Mouse (Mus musculus): Measurements from ENCODE around the gene Stx17. TPM values are rescaled to one million over a fixed set of nuclear protein-coding genes. Genes with fewer than 3 reads are reported as not detected.

The Stx17 gene
- total and polyA plus RNA-seq, 3 experiments: 6.7 to 25.1 (median 25.1) TPM

DNA sequence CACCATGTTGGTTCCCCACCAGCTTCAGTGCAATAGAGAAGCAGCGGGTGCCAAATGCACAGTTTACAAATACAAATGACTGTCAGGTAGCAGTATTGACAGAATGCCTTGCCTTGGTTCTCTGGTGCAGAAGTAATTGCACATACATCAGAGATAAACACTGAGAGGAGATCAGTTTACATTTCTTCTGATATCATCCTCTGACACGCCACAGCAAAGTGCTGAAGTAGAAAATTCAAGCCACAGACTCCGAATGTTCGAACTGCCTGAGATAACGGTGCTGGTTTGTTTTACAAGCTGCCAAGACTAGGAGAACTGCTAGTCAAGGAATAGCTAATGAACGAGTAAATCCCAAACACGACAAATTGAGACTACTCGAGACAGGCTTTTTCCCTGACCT is 73.7 kb downstream of the Stx17 start:
- Histone ChIP-seq H3K36me3 (ENCODE audit: control insufficient read depth, insufficient read depth, low read length) (no peaks in the 10 kb centered on the region; the same call in 1 of the 2 replicates), H3K27ac (no peak overlapping the region), H3K9ac (ENCODE audit: low read depth, low read length) (no peak overlapping the region), H3K27me3 (ENCODE audit: control insufficient read depth, insufficient read depth, low read length) (no peaks in the 10 kb centered on the region), H3K79me2 (replicated peaks; ENCODE audit: control insufficient read depth, insufficient read depth, low read length) (no peaks in the 10 kb centered on the region), H3K4me3 (no peak overlapping the region), H3K4me1 (ENCODE audit: control insufficient read depth, insufficient read depth, low read length) (no peaks in the 10 kb centered on the region)
- 79% methylated on average over 8 of the region's 8 CpGs for WGBS
- intact Hi-C loops (cut with DNase I): loop anchor here (10.0 kb wide), 1 partner anchor 694 kb away; no protein-coding TSS in a partner anchor
- TF ChIP-seq POLR2A (IDR thresholded peaks at IDR 0.05; ENCODE audit: insufficient read depth, low read depth, low read length) (no peak), CTCF (IDR thresholded peaks at IDR 0.05) (no peak), EP300 (IDR thresholded peaks at IDR 0.05; ENCODE audit: insufficient read depth, low read depth, low read length) (no peak)
- no peak for DNase-seq

DNA sequence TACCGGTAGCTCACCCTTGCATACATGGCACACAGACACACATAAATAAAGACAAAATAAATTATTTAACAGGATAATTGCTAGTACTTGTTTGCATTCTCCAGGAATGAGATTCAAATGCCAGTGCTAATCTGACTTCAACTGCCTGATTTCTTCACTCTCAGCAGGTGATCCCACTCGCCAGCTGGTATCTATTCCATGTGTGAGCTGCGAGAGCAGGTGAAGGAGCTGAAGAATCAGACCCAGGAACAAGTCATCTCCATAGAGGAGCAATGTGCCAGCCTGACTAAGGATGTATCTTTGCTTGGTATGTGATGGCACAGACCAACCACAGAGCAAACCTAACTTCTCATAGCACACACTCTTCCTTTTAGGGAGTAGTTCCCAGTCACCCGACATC is 78.8 kb downstream of the Stx17 start:
- Histone ChIP-seq H3K36me3 (ENCODE audit: control insufficient read depth, insufficient read depth, low read length) (no peaks in the 10 kb centered on the region), H3K4me3 (no peak overlapping the region), H3K27me3 (ENCODE audit: control insufficient read depth, insufficient read depth, low read length) (no peaks in the 10 kb centered on the region), H3K9ac (ENCODE audit: low read depth, low read length) (no peak overlapping the region), H3K79me2 (replicated peaks; ENCODE audit: control insufficient read depth, insufficient read depth, low read length) (no peaks in the 10 kb centered on the region), H3K27ac (no peak overlapping the region), H3K4me1 (ENCODE audit: control insufficient read depth, insufficient read depth, low read length) (no peaks in the 10 kb centered on the region)
- intact Hi-C loops (cut with DNase I): no loop called here
- WGBS: 93% methylated on average over 4 of the region's 4 CpGs
- no peak for TF ChIP-seq CTCF (IDR thresholded peaks at IDR 0.05)
- TF ChIP-seq EP300 (IDR thresholded peaks at IDR 0.05; ENCODE audit: insufficient read depth, low read depth, low read length): no peak
- no peak for TF ChIP-seq POLR2A (IDR thresholded peaks at IDR 0.05; ENCODE audit: insufficient read depth, low read depth, low read length)
- DNase-seq: no peak

DNA sequence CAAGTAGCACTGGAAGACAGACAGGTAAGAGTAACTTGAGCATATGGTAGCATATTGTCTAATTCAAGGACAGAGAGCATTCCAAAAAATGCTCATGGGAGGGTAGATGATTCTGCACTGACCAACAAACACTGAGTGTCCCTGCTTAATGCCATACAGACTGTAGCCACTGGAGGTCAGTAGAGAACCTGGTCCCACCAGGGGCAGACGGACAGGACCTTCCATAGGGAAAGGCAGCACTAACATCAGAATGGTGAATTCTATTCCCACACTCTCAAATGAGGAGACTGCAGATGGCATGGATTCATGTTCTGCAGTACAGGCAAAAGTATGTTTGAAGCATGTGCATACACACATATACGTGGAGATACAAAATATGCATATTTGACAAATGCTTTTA is 100.5 kb downstream of the Stx17 start:
- Histone ChIP-seq H3K27ac (no peak overlapping the region), H3K27me3 (ENCODE audit: control insufficient read depth, insufficient read depth, low read length) (no peaks in the 10 kb centered on the region), H3K79me2 (replicated peaks; ENCODE audit: control insufficient read depth, insufficient read depth, low read length) (peaks cover 3% of the 10 kb centered on the region; the same call in 1 of the 2 replicates), H3K4me1 (ENCODE audit: control insufficient read depth, insufficient read depth, low read length) (no peaks in the 10 kb centered on the region), H3K36me3 (ENCODE audit: control insufficient read depth, insufficient read depth, low read length) (no peaks in the 10 kb centered on the region; the same call in 1 of the 2 replicates), H3K4me3 (no peak overlapping the region), H3K9ac (ENCODE audit: low read depth, low read length) (no peak overlapping the region)
- WGBS: 30% methylated on average over 2 of the region's 2 CpGs
- intact Hi-C loops (cut with DNase I): loop anchor here (1.0 to 10.0 kb wide), 3 partner anchors 156 to 460 kb away; no protein-coding TSS in a partner anchor
- TF ChIP-seq EP300 (IDR thresholded peaks at IDR 0.05; ENCODE audit: insufficient read depth, low read depth, low read length) (peak; percentile 77; the same call in 1 of the 2 replicates), POLR2A (IDR thresholded peaks at IDR 0.05; ENCODE audit: insufficient read depth, low read depth, low read length) (no peak), CTCF (IDR thresholded peaks at IDR 0.05) (peak; percentile 100)
- DNase-seq: peak; percentile 49 to 70

DNA sequence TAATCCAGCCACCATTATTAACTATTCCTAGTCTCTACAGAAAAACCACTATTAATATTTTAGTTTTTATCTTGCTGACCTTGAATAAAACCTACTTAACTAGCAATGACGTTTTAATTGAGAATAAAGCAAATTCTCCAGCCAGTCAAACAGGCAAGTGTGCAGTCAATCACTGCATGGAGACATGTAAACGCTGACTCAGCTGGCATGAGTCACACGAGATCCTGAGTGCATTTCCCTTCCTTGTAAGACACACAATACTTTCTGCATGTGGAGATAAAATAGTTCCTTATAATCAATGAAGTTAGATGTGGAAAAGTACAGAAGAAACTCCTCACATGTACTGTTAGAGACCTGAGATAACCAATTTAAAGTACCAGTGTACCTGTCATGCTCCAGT is 100.9 kb downstream of the Stx17 start:
- peaks cover 3% of the 10 kb centered on the region; the same call in 1 of the 2 replicates for H3K79me2 ChIP-seq (replicated peaks; ENCODE audit: control insufficient read depth, insufficient read depth, low read length)
- intact Hi-C loops (cut with DNase I): loop anchor here (1.0 to 10.0 kb wide), 3 partner anchors 156 to 459 kb away; no protein-coding TSS in a partner anchor
- DNase-seq: no peak
- no peaks in the 10 kb centered on the region for H3K27me3 ChIP-seq (ENCODE audit: control insufficient read depth, insufficient read depth, low read length)
- H3K9ac ChIP-seq (ENCODE audit: low read depth, low read length): no peak overlapping the region
- 29% methylated on average over 3 of the region's 3 CpGs for WGBS
- no peak for TF ChIP-seq EP300 (IDR thresholded peaks at IDR 0.05; ENCODE audit: insufficient read depth, low read depth, low read length)
- TF ChIP-seq CTCF (IDR thresholded peaks at IDR 0.05): no peak
- TF ChIP-seq POLR2A (IDR thresholded peaks at IDR 0.05; ENCODE audit: insufficient read depth, low read depth, low read length): no peak
- no peak overlapping the region for H3K27ac ChIP-seq
- no peaks in the 10 kb centered on the region for H3K4me1 ChIP-seq (ENCODE audit: control insufficient read depth, insufficient read depth, low read length)
- no peak overlapping the region for H3K4me3 ChIP-seq
- no peaks in the 10 kb centered on the region; the same call in 1 of the 2 replicates for H3K36me3 ChIP-seq (ENCODE audit: control insufficient read depth, insufficient read depth, low read length)

DNA sequence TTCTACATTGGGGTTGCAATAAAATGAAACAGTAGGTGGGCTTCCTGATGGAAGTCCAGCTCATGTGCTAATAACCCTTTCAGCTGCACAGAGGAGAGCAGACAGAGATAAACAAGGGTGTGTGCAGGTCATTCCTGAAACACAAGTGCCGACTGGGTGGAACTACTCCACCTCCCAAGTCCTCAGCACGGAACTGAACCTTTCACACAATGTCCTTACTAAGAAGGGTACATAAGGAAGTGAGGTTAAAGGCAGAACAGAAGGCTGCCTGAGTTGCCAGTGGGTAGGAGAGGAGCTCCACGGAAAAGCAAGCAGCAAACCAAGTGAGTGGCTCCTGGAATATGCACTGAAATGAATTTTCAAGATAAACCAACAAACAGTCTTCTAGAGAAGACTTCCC is 102.1 kb downstream of the Stx17 start:
- 17% methylated on average over 3 of the region's 3 CpGs for WGBS

More for the DNA sequence above, 102.1 kb downstream of the Stx17 start:
- Histone ChIP-seq H3K27ac (no peak overlapping the region), H3K36me3 (ENCODE audit: control insufficient read depth, insufficient read depth, low read length) (no peaks in the 10 kb centered on the region; the same call in 1 of the 2 replicates), H3K4me3 (no peak overlapping the region), H3K4me1 (ENCODE audit: control insufficient read depth, insufficient read depth, low read length) (no peaks in the 10 kb centered on the region), H3K9ac (ENCODE audit: low read depth, low read length) (no peak overlapping the region), H3K79me2 (replicated peaks; ENCODE audit: control insufficient read depth, insufficient read depth, low read length) (peaks cover 1% of the 10 kb centered on the region; the same call in 1 of the 2 replicates), H3K27me3 (ENCODE audit: control insufficient read depth, insufficient read depth, low read length) (no peaks in the 10 kb centered on the region)
- no peak for TF ChIP-seq CTCF (IDR thresholded peaks at IDR 0.05)
- TF ChIP-seq POLR2A (IDR thresholded peaks at IDR 0.05; ENCODE audit: insufficient read depth, low read depth, low read length): no peak
- TF ChIP-seq EP300 (IDR thresholded peaks at IDR 0.05; ENCODE audit: insufficient read depth, low read depth, low read length): no peak
- intact Hi-C loops (cut with DNase I): loop anchor here (10.0 kb wide), 1 partner anchor 458 kb away; no protein-coding TSS in a partner anchor
- DNase-seq: no peak

Small RNAs within 50 kb of the gene (microRNA-seq; reads per million reads assigned to microRNA genes)
- gene Mir1958: 0 reads per million in 2 experiments

Other genes starting within 250 kb of the Stx17 start
- gene Nr4a3, start 79.8 kb upstream of the Stx17 start, total RNA-seq (2021): 1 to 10 TPM; 5.3 to 6.7 TPM
- 0.73 and 1.7 TPM in 2 replicates for gene Nr4a3, start 79.8 kb upstream of the Stx17 start, polyA plus RNA-seq (2012; rRNA removed)
- 10 to 100 TPM; 30.1 to 30.8 TPM for gene Erp44, start 154.6 kb downstream of the Stx17 start, total RNA-seq (2021)
- 10.7 and 15.8 TPM in 2 replicates for gene Erp44, start 154.6 kb downstream of the Stx17 start, polyA plus RNA-seq (2012; rRNA removed)
- gene Invs, start 154.8 kb downstream of the Stx17 start, total RNA-seq (2021): 1 to 10 TPM; 2.6 to 2.9 TPM
- gene Invs, start 154.8 kb downstream of the Stx17 start, polyA plus RNA-seq (2012; rRNA removed): 1.4 and 2.4 TPM in 2 replicates